Mouse (Mus musculus) bone marrow, adult 2 months (tissue): Measurements from ENCODE around the gene Snap91.

ENCODE experiments used
- CTCF ChIP-seq: fragments of 200-500 bp; IDR thresholded peaks from 2 replicates; pipeline ENCODE4 v1.5.1; 2011; ENCODE audit warnings: low read length, control low read depth; ENCODE audit not compliant: control insufficient read depth, insufficient read depth
- POLR2A ChIP-seq: fragments of 200-500 bp; IDR thresholded peaks from 2 replicates; pipeline ENCODE4 v1.6.1; 2011; ENCODE audit warnings: low read depth, mild to moderate bottlenecking, control low read depth, low read length, borderline replicate concordance; ENCODE audit not compliant: control insufficient read depth

DNA sequence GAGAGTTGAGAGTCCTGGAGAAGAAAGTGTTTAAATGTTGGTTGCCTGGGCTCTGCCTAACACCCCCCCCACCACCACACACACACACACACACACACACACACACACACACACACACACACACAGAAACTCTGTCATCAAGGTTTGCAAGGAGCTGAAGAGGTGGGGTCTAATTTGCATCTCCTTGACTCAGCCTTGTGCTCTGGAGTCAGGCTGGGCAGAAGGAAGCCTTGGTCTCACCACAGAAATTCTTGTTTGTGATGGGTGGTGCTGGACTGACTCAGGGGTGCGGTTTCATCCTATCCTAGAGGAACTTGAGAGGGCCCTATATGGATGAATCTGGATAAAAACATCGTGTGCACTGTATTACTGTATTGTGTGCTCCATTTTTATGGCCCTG lies 159.7 kb downstream of the Snap91 start:
- TF ChIP-seq CTCF = no peak
- TF ChIP-seq POLR2A = no peak
